19 mouse cellular contexts compared by ENCODE assay signal in genomic region chr1:119293839-119294238, GRCm38 (mm10).
A peak's percentile ranks its signal among the peaks of the same experiment; 100 is the strongest.
DNase-seq lines count a peak whose midpoint lies in the region; ATAC-seq lines count a peak whose summit lies in the region.
"Had no signal": no experiment of that assay in that cellular context is flagged by ENCODE, and none has a peak within 500 bp of the region (broad histone marks: within the 10 kb centered on the region; RNA-seq: fewer than 3 reads in every experiment).

No protein-coding gene starts in this region.

- no peak overlapping the region for H3K9ac ChIP-seq in lung, embryonic 16.5 days (ENCODE audit: low read length)
- H3K9ac ChIP-seq: heart, embryonic 15.5 days; hindbrain, embryonic 15.5 days; limb, embryonic 15.5 days had no signal

- H3K4me2 ChIP-seq in lung, embryonic 16.5 days (ENCODE audit: low read depth, low read length) = no peak overlapping the region
- H3K4me2 ChIP-seq: heart, embryonic 15.5 days; hindbrain, embryonic 15.5 days; limb, embryonic 15.5 days; midbrain, embryonic 11.5 days had no signal

- H3K4me3 ChIP-seq in lung, embryonic 16.5 days (ENCODE audit: low read length) = no peak overlapping the region
- H3K4me3 ChIP-seq: embryonic facial prominence, embryonic 10.5 days; heart, embryonic 15.5 days; hindbrain, embryonic 15.5 days; layer of hippocampus, adult 2 months; limb, embryonic 15.5 days had no signal

- H3K9me3 ChIP-seq in lung, embryonic 16.5 days (ENCODE audit: control insufficient read depth, low read length) = no peaks in the 10 kb centered on the region
- H3K9me3 ChIP-seq: embryonic facial prominence, embryonic 10.5 days; heart, embryonic 15.5 days; hindbrain, embryonic 15.5 days; limb, embryonic 15.5 days had no signal

- WGBS in lung, embryonic 16.5 days = 69% methylated on average over 9 of the region's 9 CpGs

- peak; percentile 6; the same call in 1 of the 2 replicates for ATAC-seq in lung, embryonic 16.5 days (ENCODE audit: low read depth)
- ATAC-seq: Patski had no signal

- peak; percentile 55 for DNase-seq in adrenal gland, adult 2 months
- DNase-seq in adrenal gland, postnatal 4 days (ENCODE audit: low spot score in 2 of 2) = no peak
- peak; percentile 45 for DNase-seq in kidney, adult 18-20 months
- DNase-seq in kidney, postnatal 36 days = peak; percentile 48 to 51
- no peak for DNase-seq in thymus, postnatal 0 days (ENCODE audit: low spot score)
- no peak for DNase-seq in right cerebral cortex, postnatal 10 days (ENCODE audit: low spot score in 2 of 2)
- DNase-seq in left cerebral cortex, adult 18-20 months (ENCODE audit: low spot score in 2 of 2) = no peak
- DNase-seq: cerebellum, postnatal 25 days; gastrocnemius, postnatal 25 days had no signal

- H3K27me3 ChIP-seq in lung, embryonic 16.5 days (ENCODE audit: control insufficient read depth, insufficient read depth, low read depth, low read length) = no peaks in the 10 kb centered on the region
- H3K27me3 ChIP-seq: CH12.LX; heart, embryonic 15.5 days; limb, embryonic 15.5 days; Patski had no signal

- no peaks in the 10 kb centered on the region for H3K36me3 ChIP-seq in lung, embryonic 16.5 days (ENCODE audit: control insufficient read depth, insufficient read depth, low read length)
- H3K36me3 ChIP-seq: embryonic facial prominence, embryonic 10.5 days; heart, embryonic 15.5 days; hindbrain, embryonic 15.5 days; limb, embryonic 15.5 days had no signal

- H3K27ac ChIP-seq in lung, embryonic 16.5 days (ENCODE audit: low read length) = 0 out of 2 replicates have a peak overlapping the region, but pooled peaks have one; percentile 12
- H3K27ac ChIP-seq: embryonic facial prominence, embryonic 10.5 days; heart, embryonic 15.5 days; hindbrain, embryonic 15.5 days; layer of hippocampus, adult 2 months; limb, embryonic 15.5 days; stomach, postnatal 0 days had no signal

- H3K4me1 ChIP-seq in lung, embryonic 16.5 days (replicated peaks; ENCODE audit: control insufficient read depth, insufficient read depth, low read length) = 0 out of 2 replicates have a peak, but pooled peaks cover 2% of the 10 kb centered on the region
- H3K4me1 ChIP-seq: embryonic facial prominence, embryonic 10.5 days; heart, embryonic 15.5 days; hindbrain, embryonic 15.5 days had no signal

Comparison
In these comparisons a context has a peak if more than half of its experiments do, and no peak if none do; other contexts are left out.
1. DNase-seq: peak in adrenal gland, adult 2 months (single experiment), kidney, adult 18-20 months (single experiment) and kidney, postnatal 36 days (2 of 2); none in adrenal gland, postnatal 4 days (0 of 2), thymus, postnatal 0 days (single experiment), right cerebral cortex, postnatal 10 days (0 of 2) and left cerebral cortex, adult 18-20 months (0 of 2).